In genomic region chr5:12209631-12210030, GRCm38 (mm10) we compare ENCODE assay signal across 22 mouse cellular contexts.
"Had no signal": no experiment of that assay in that cellular context is flagged by ENCODE, and none has a peak within 500 bp of the region (broad histone marks: within the 10 kb centered on the region; RNA-seq: fewer than 3 reads in every experiment).

No protein-coding gene starts in this region.

- DNase-seq: liver, postnatal 0 days; lung, adult 2 months; lung, postnatal 14 days; lung, postnatal 36 days; retina, postnatal 1 day; right cerebral cortex, adult 18-20 months; right cerebral cortex, postnatal 25 days; right cerebral cortex, postnatal 4 days; thymus, adult 2 months; thymus, postnatal 25 days; thymus, postnatal 4 days had no signal

- H3K36me3 ChIP-seq: lung, embryonic 15.5 days; midbrain, embryonic 13.5 days; midbrain, embryonic 15.5 days; neural tube, embryonic 13.5 days; neural tube, embryonic 15.5 days; stomach, embryonic 15.5 days had no signal

- ATAC-seq: liver, postnatal 0 days; lung, postnatal 0 days; midbrain, embryonic 13.5 days; midbrain, embryonic 15.5 days had no signal

- H3K27ac ChIP-seq: lung, embryonic 15.5 days; macrophage; midbrain, embryonic 13.5 days; midbrain, embryonic 15.5 days; neural tube, embryonic 13.5 days; neural tube, embryonic 15.5 days; stomach, embryonic 15.5 days; stomach, postnatal 0 days had no signal

- H3K27me3 ChIP-seq: lung, embryonic 15.5 days; megakaryocyte, embryonic 14.5 days; midbrain, embryonic 13.5 days; midbrain, embryonic 15.5 days; neural tube, embryonic 13.5 days; neural tube, embryonic 15.5 days; stomach, embryonic 15.5 days had no signal

- H3K9me3 ChIP-seq: lung, embryonic 15.5 days; megakaryocyte, embryonic 14.5 days; midbrain, embryonic 13.5 days; midbrain, embryonic 15.5 days; neural tube, embryonic 13.5 days; neural tube, embryonic 15.5 days; stomach, embryonic 15.5 days had no signal

- H3K4me2 ChIP-seq: lung, embryonic 15.5 days; midbrain, embryonic 11.5 days; midbrain, embryonic 13.5 days; midbrain, embryonic 15.5 days; neural tube, embryonic 13.5 days; neural tube, embryonic 15.5 days; stomach, embryonic 15.5 days had no signal

- H3K4me1 ChIP-seq: lung, embryonic 15.5 days; megakaryocyte, embryonic 14.5 days; midbrain, embryonic 13.5 days; midbrain, embryonic 15.5 days; neural tube, embryonic 13.5 days; neural tube, embryonic 15.5 days; stomach, embryonic 15.5 days had no signal

- H3K9ac ChIP-seq: liver, postnatal 0 days; lung, embryonic 15.5 days; midbrain, embryonic 13.5 days; midbrain, embryonic 15.5 days; neural tube, embryonic 13.5 days; neural tube, embryonic 15.5 days; stomach, embryonic 15.5 days had no signal

- H3K4me3 ChIP-seq: lung, embryonic 15.5 days; megakaryocyte, embryonic 14.5 days; midbrain, embryonic 13.5 days; midbrain, embryonic 15.5 days; neural tube, embryonic 13.5 days; neural tube, embryonic 15.5 days; stomach, embryonic 15.5 days had no signal
